Mouse (Mus musculus) embryonic fibroblast, embryonic 13.5 days (primary cell): ENCODE data around the gene Cfl1. TPM values are rescaled to one million over a fixed set of nuclear protein-coding genes. Genes with fewer than 3 reads are reported as not detected.

ENCODE experiments used
- H3K27ac ChIP-seq: 2 replicates; pipeline ENCODE4 v1.5.1; 2012; ENCODE audit warnings: low read length, control low read depth, inconsistent platforms; ENCODE audit not compliant: insufficient read depth
- H3K4me1 ChIP-seq: 2 replicates; pipeline ENCODE4 v1.6.1; 2011; ENCODE audit warnings: low read length; ENCODE audit not compliant: control insufficient read depth, insufficient read depth
- H3K4me3 ChIP-seq: 2 replicates; pipeline ENCODE4 v1.5.1; 2011; ENCODE audit warnings: mild to moderate bottlenecking, control low read depth, low read length; ENCODE audit not compliant: insufficient read depth
- CTCF ChIP-seq: IDR thresholded peaks from 2 replicates; pipeline ENCODE4 v1.5.1; 2011; ENCODE audit warnings: mild to moderate bottlenecking, control low read depth, low read length, moderate library complexity, borderline replicate concordance; ENCODE audit not compliant: insufficient read depth
- POLR2A ChIP-seq: IDR thresholded peaks from 2 replicates; pipeline ENCODE4 v1.6.1; 2011; ENCODE audit warnings: low read depth, mild to moderate bottlenecking, control low read depth, low read length, moderate library complexity
- polyA plus RNA-seq: library from polyadenylated mRNA; stranded (reverse); fragments of >200 nt; gene quantifications from 2 replicates; pipeline ENCODE4 v1.2.4, GENCODE M21; 2011; ENCODE audit warnings: low read depth; ENCODE audit not compliant: missing spikeins, insufficient read length

The Cfl1 gene
- polyA plus RNA-seq, 1 experiment = 1,890 TPM

DNA sequence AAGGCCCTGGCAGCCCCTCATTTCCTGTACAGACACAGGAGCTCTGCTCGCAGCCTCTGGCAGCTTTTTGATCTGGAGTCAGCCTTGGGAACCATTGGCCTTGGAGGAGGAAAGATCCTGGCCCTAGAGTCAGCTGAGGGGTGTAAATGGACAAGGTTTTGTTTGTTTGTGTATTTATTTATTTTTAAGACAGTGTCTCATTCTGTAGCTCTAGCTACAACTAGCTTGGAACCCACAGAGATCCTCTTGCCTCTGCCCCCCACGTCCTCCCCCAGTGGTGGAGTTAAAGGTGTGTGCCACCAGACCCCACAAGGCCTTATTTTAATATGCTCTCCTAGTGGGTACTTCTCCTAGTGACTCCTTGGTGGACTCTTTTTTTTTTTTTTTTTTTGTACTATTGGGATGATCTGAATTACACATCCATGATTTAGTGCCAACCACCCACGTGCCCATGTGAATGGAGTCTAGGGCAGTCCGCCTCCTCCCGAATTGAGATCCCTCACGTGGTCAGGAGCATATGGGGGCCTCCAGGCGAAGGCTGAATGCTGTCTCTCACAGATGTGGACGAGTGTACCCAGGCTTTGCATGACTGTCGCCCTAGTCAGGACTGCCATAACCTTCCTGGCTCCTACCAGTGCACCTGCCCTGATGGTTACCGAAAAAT is 13.1 kb upstream of the Cfl1 start:
- no peak for TF ChIP-seq POLR2A
- no peak for TF ChIP-seq CTCF
- Histone ChIP-seq H3K27ac (no peak overlapping the region), H3K4me1 (0 out of 2 replicates have a peak, but pooled peaks cover 3% of the 10 kb centered on the region), H3K4me3 (no peak overlapping the region)

DNA sequence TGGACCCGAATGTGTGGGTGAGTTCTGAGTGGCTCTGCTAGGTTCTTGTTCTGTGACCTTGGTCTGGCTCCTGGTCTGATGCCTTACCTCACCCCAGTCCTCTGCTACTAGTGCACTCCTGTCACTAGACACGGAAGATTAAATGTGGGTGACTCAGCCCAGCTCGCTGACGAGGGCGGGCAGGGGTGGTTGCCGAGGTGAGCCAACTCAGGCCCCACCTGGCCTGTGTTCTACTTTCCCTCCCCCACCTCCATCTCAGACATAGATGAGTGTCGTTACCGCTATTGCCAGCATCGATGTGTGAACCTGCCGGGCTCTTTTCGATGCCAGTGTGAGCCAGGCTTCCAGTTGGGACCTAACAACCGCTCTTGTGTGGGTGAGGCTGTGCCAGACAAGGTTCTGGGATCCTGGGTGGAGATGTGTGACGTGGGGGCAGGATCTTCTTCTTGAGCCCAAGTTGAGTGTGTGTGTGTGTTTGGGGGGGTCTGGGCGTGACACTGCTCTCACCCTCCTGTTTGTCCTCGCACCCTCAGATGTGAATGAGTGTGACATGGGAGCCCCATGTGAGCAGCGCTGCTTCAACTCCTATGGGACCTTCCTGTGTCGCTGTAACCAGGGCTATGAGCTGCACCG is 12.5 kb upstream of the Cfl1 start:
- H3K4me3 ChIP-seq = no peak overlapping the region
- H3K4me1 ChIP-seq = 0 out of 2 replicates have a peak, but pooled peaks cover 3% of the 10 kb centered on the region
- H3K27ac ChIP-seq = no peak overlapping the region
- TF ChIP-seq POLR2A (no peak), CTCF (no peak)

DNA sequence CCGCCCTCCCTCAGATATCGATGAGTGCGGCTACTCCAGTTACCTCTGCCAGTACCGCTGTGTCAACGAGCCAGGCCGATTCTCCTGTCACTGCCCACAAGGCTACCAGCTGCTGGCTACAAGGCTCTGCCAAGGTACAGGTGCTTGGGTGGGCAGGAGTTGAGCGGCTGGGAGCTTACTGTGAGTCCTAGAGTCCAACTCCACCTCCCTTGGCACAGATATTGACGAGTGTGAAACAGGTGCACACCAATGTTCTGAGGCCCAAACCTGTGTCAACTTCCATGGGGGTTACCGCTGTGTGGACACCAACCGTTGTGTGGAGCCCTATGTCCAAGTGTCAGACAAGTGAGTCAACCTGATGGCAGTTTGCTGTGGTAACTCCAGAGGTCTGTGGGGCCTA is 10.2 kb upstream of the Cfl1 start:
- TF ChIP-seq CTCF = no peak
- no peak for TF ChIP-seq POLR2A
- Histone ChIP-seq H3K4me3 (no peak overlapping the region), H3K27ac (no peak overlapping the region)

DNA sequence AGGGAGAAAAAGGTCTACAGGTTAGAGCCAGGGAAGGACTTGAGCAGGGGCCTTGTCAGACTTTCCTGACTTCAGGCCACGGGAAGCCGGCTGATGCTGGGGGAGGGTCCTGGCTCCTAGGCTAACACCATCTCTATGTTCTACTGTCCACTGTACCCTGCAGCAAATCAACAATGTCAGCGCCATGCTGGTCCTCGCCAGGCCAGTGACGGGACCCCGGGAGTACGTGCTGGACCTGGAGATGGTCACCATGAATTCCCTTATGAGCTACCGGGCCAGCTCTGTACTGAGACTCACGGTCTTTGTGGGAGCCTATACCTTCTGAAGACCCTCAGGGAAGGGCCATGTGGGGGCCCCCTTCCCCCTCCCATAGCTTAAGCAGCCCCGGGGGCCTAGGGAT is 8.9 kb upstream of the Cfl1 start:
- Histone ChIP-seq H3K4me1 (0 out of 2 replicates have a peak, but pooled peaks cover 3% of the 10 kb centered on the region), H3K4me3 (no peak overlapping the region), H3K27ac (no peak overlapping the region)
- no peak for TF ChIP-seq POLR2A
- TF ChIP-seq CTCF = no peak

More for the DNA sequence above, 10.2 kb upstream of the Cfl1 start:
- H3K4me1 ChIP-seq = 0 out of 2 replicates have a peak, but pooled peaks cover 3% of the 10 kb centered on the region

DNA sequence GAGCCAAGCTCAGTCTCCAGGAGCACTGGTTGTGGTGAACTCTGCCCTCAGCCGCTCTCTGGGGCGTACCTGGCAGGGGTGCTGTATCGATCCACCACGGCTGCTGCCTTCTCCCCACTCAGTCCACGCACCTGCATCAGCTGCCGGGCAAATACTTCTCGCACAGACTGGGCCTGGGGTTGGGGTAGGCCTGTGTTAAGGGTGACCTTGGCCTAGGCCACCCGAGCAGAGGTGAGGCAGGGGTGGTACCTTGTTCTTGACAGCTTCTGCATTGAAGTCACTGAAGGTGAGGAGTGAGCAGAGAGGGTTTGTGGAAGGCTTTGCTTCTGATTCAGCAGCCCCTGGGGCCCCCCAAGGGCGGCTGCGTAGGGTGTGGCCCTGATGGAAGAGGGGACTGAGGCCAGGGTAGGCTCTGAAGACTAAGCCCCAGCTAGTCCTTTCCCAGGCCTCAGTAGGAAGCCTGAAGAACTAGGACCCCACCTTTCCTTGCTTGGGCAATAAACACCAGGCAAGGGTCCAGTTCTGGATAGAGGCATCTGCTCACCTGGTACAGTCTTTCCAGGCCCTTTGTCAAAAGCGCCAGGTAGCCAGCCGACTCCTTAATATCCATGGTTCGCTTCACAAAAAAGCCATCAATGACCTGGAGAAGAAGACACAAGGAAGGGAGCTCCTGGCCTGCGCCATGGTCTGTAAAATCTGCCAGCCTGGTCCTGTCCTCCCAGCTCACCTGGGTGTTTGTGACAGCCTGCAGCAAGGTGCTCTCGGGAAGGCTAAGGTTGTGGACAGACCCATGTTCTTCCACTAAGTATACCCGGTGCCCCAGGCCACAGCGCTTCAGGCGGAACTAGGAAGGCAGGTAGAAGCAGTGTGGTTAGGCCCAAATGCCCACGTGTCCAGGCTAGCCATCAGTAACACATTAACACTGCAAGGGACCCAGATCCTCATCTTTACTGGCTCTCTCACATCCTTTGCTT is 6.6 kb upstream of the Cfl1 start:
- TF ChIP-seq POLR2A = peak; percentile 33; the same call in 1 of the 2 replicates
- TF ChIP-seq CTCF = no peak
- Histone ChIP-seq H3K27ac (no peak overlapping the region), H3K4me3 (no peak overlapping the region), H3K4me1 (peaks cover 4% of the 10 kb centered on the region; the same call in 1 of the 2 replicates)

DNA sequence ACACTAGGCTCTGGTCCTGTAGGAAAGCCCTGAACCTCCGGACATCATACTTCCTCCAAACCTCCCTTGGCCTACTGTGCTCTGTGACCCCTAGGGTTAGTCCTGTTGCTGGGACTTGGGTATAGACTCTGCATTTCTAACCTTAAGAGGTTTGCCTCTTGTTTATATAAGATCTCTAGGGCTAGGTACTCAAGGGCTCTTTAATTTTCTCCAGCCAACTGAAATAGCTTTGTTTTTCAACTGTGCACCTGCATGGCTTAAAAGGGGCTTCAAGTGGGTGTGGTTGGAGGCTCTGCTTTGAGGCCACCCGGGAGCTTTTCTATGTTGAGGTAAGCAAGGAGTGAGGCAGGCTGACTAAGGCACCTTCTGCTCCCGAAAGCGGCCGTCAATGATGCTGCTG is 5.8 kb upstream of the Cfl1 start:
- Histone ChIP-seq H3K4me3 (no peak overlapping the region), H3K27ac (no peak overlapping the region), H3K4me1 (peaks cover 4% of the 10 kb centered on the region; the same call in 1 of the 2 replicates)
- TF ChIP-seq POLR2A (no peak; the same call in 1 of the 2 replicates), CTCF (no peak)

DNA sequence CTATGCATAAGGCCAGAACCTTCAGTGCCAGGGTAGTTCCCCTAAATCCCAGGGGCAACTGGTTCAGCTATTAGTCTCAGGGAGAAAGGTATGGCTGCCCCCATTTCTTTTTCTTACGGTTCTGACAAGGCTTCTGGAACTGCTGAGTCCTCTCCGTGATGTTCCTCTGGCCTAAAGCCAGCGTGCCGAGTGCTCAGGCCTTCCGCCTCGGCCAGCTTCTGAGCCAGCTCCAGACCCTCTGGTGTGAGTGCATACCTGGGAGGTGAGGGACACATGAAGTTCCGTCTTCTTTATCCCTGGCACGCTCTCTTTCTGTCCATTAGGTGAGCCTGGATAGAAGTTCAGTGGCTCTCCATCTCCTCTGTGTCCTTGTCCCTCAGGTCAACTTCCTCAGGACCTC is 4.9 kb upstream of the Cfl1 start:
- no peak overlapping the region for H3K4me3 ChIP-seq
- H3K27ac ChIP-seq = no peak overlapping the region
- no peak for TF ChIP-seq CTCF
- TF ChIP-seq POLR2A = peak; percentile 43; the same call in 1 of the 2 replicates
- peaks cover 4% of the 10 kb centered on the region; the same call in 1 of the 2 replicates for H3K4me1 ChIP-seq

DNA sequence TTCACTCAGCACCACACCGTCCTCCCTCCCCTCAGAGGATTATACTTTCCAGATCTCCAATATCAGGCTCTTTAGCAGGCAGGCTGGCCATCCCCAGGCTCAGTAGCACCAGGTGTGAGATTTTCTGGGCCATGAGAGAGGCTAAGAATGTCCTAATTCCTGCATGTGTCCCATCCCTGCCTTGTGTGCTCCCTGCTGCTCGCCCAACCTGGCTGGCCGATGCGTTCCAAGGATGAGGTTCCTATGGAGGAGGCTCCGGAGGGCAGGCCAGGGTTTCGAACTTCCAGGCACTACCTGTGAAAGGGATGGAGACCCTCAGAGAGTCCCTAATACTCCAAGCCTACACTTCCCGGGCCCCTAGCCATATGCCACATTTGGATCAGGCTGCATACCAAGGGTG is 4.4 kb upstream of the Cfl1 start:
- no peak for TF ChIP-seq CTCF
- TF ChIP-seq POLR2A = no peak
- H3K27ac ChIP-seq = no peak overlapping the region
- no peak overlapping the region for H3K4me3 ChIP-seq

DNA sequence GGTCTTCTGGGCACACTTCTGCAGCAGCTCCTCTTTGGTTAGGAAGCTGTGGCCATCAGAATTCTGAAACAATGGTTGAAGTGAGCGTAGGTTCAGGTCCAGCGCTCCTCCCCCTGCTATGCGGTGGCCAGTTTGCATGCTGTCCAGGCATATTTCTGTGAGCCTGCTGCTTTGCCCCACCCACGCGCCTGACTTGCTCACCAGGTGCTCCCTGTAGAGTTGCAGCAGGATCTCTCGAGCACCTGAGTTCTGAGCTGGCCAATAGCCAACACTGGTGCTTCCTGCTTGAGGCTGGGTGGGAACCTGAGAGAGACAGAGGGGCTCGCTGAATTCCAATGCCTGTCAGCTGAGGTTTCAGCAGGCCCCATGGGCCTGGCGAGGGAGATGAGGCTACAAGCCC is 4.0 kb upstream of the Cfl1 start:
- Histone ChIP-seq H3K4me1 (peaks cover 4% of the 10 kb centered on the region; the same call in 1 of the 2 replicates), H3K4me3 (no peak overlapping the region), H3K27ac (no peak overlapping the region)
- TF ChIP-seq POLR2A (peak; percentile 50; the same call in 1 of the 2 replicates), CTCF (no peak)

More for the DNA sequence above, 4.4 kb upstream of the Cfl1 start:
- peaks cover 4% of the 10 kb centered on the region; the same call in 1 of the 2 replicates for H3K4me1 ChIP-seq
